Mouse (Mus musculus): ENCODE data around the gene Slc12a7. TPM values are rescaled to one million over a fixed set of nuclear protein-coding genes. Genes with fewer than 3 reads are reported as not detected.
"Not testable (repeated sequence)": the region's sequence is repeated elsewhere in the genome, so short reads cannot be mapped to it uniquely, and the experiment has no call there.

Gene Slc12a7
- polyA plus RNA-seq, 1 experiment from 2014 or later, result 31.3 TPM

- Histone ChIP-seq H3K9me3 (no peaks in the 10 kb centered on the region), H3K27ac (no peak overlapping the region), H3K4me2 (replicated peaks) (no peak overlapping the region), H3K27me3 (replicated peaks) (no peaks in the 10 kb centered on the region), H3K4me1 (no peaks in the 10 kb centered on the region), H3K4me3 (no peak overlapping the region), H3K36me3 (no peaks in the 10 kb centered on the region), H3K9ac (no peak overlapping the region)
- ATAC-seq (ENCODE audit: low FRiP score, low read depth), result no peak
- WGBS, result 87% methylated on average over 9 of the region's 9 CpGs
These were observed 31.6 kb upstream of the Slc12a7 start for GRCm38 (mm10) chr13:73701161-73701883.

- no peak overlapping the region for H3K27ac ChIP-seq
- WGBS, result 85% methylated on average over 4 of the region's 4 CpGs
- H3K27me3 ChIP-seq (replicated peaks), result no peaks in the 10 kb centered on the region
- H3K4me1 ChIP-seq, result no peaks in the 10 kb centered on the region
- H3K9me3 ChIP-seq, result no peaks in the 10 kb centered on the region
- ATAC-seq (ENCODE audit: low FRiP score, low read depth), result no peak
- no peak overlapping the region for H3K4me3 ChIP-seq
- H3K4me2 ChIP-seq (replicated peaks), result no peak overlapping the region
- H3K36me3 ChIP-seq, result no peaks in the 10 kb centered on the region
- no peak overlapping the region for H3K9ac ChIP-seq
These were observed 30.1 kb upstream of the Slc12a7 start for GRCm38 (mm10) chr13:73702776-73703175.

- WGBS, result 87% methylated on average over 4 of the region's 4 CpGs
- H3K9me3 ChIP-seq; H3K27me3 ChIP-seq (replicated peaks); H3K27ac ChIP-seq; H3K4me2 ChIP-seq (replicated peaks); ATAC-seq (ENCODE audit: low FRiP score, low read depth); H3K9ac ChIP-seq; H3K4me1 ChIP-seq; H3K4me3 ChIP-seq; H3K36me3 ChIP-seq: not testable (repeated sequence)
These were observed 29.4 kb upstream of the Slc12a7 start for GRCm38 (mm10) chr13:73703486-73703885.

- H3K4me1 ChIP-seq, result no peaks in the 10 kb centered on the region
- H3K27me3 ChIP-seq (replicated peaks), result no peaks in the 10 kb centered on the region
- H3K4me2 ChIP-seq (replicated peaks), result no peak within 1 kb of the TSS
- no peaks in the 10 kb centered on the region for H3K9me3 ChIP-seq
- no peaks in the 10 kb centered on the region for H3K36me3 ChIP-seq
- H3K27ac ChIP-seq, result no peak within 1 kb of the TSS
- no peak within 1 kb of the TSS for H3K4me3 ChIP-seq
- whole genome bisulfite sequencing, result 85% methylated on average over 7 of the region's 7 CpGs
- no peak within 1 kb of the TSS for H3K9ac ChIP-seq
- no peak for ATAC-seq (ENCODE audit: low FRiP score, low read depth)
These were observed 28.1 kb upstream of the Slc12a7 start, which contains the start of gene Slc6a19 for GRCm38 (mm10) chr13:73704694-73705325. Gene Slc6a19 (minus strand): TSS chr13:73704865.

- no peaks in the 10 kb centered on the region for H3K4me1 ChIP-seq
- no peak overlapping the region for H3K4me3 ChIP-seq
- WGBS, result 65% methylated on average over 6 of the region's 6 CpGs
- ATAC-seq (ENCODE audit: low FRiP score, low read depth), result no peak
- no peak overlapping the region for H3K27ac ChIP-seq
- H3K9ac ChIP-seq, result no peak overlapping the region
- H3K36me3 ChIP-seq, result no peaks in the 10 kb centered on the region
- no peaks in the 10 kb centered on the region for H3K27me3 ChIP-seq (replicated peaks)
- H3K9me3 ChIP-seq, result no peaks in the 10 kb centered on the region
- H3K4me2 ChIP-seq (replicated peaks), result no peak overlapping the region
These were observed 23.4 kb upstream of the Slc12a7 start for GRCm38 (mm10) chr13:73709491-73709890.

- no peak overlapping the region for H3K27ac ChIP-seq
- ATAC-seq (ENCODE audit: low FRiP score, low read depth), result no peak
- 90% methylated on average over 5 of the region's 5 CpGs for WGBS
- no peaks in the 10 kb centered on the region for H3K9me3 ChIP-seq
- no peak overlapping the region for H3K4me2 ChIP-seq (replicated peaks)
- H3K36me3 ChIP-seq, result no peaks in the 10 kb centered on the region
- H3K9ac ChIP-seq, result no peak overlapping the region
- no peak overlapping the region for H3K4me3 ChIP-seq
- H3K27me3 ChIP-seq (replicated peaks), result no peaks in the 10 kb centered on the region
- H3K4me1 ChIP-seq, result no peaks in the 10 kb centered on the region
These were observed 21.7 kb upstream of the Slc12a7 start for GRCm38 (mm10) chr13:73711221-73711620.

- Histone ChIP-seq H3K36me3 (no peaks in the 10 kb centered on the region), H3K4me2 (replicated peaks) (no peak overlapping the region), H3K27me3 (replicated peaks) (no peaks in the 10 kb centered on the region), H3K9ac (no peak overlapping the region), H3K4me1 (no peaks in the 10 kb centered on the region), H3K4me3 (no peak overlapping the region), H3K27ac (no peak overlapping the region), H3K9me3 (no peaks in the 10 kb centered on the region)
- ATAC-seq (ENCODE audit: low FRiP score, low read depth), result no peak
- WGBS, result 88% methylated on average over 5 of the region's 5 CpGs
These were observed 21.1 kb upstream of the Slc12a7 start for GRCm38 (mm10) chr13:73711803-73712202.

GRCm38 (mm10) chr13:73712228-73712627 is 20.7 kb upstream of the Slc12a7 start:
- H3K9me3 ChIP-seq, result no peaks in the 10 kb centered on the region
- no peaks in the 10 kb centered on the region for H3K36me3 ChIP-seq
- H3K9ac ChIP-seq, result no peak overlapping the region
- H3K4me1 ChIP-seq, result no peaks in the 10 kb centered on the region
- no peak overlapping the region for H3K4me2 ChIP-seq (replicated peaks)
- 82% methylated on average over 3 of the region's 3 CpGs for WGBS
- no peak for ATAC-seq (ENCODE audit: low FRiP score, low read depth)
- no peak overlapping the region for H3K27ac ChIP-seq
- H3K4me3 ChIP-seq, result no peak overlapping the region
- no peaks in the 10 kb centered on the region for H3K27me3 ChIP-seq (replicated peaks)

- no peak for ATAC-seq (ENCODE audit: low FRiP score, low read depth)
- no peak overlapping the region for H3K9ac ChIP-seq
- 75% methylated on average over 4 of the region's 4 CpGs for WGBS
These were observed 19.7 kb upstream of the Slc12a7 start for GRCm38 (mm10) chr13:73713204-73713603.

GRCm38 (mm10) chr13:73714020-73714419 is 18.9 kb upstream of the Slc12a7 start:
- H3K9me3 ChIP-seq, result no peaks in the 10 kb centered on the region
- H3K4me1 ChIP-seq, result no peaks in the 10 kb centered on the region

More at GRCm38 (mm10) chr13:73713204-73713603, 19.7 kb upstream of the Slc12a7 start:
- Histone ChIP-seq H3K27me3 (replicated peaks) (no peaks in the 10 kb centered on the region), H3K4me2 (replicated peaks) (no peak overlapping the region), H3K4me3 (no peak overlapping the region), H3K27ac (no peak overlapping the region), H3K36me3 (no peaks in the 10 kb centered on the region), H3K9me3 (no peaks in the 10 kb centered on the region), H3K4me1 (no peaks in the 10 kb centered on the region)

GRCm38 (mm10) chr13:73718225-73718624 is 14.7 kb upstream of the Slc12a7 start:
- Histone ChIP-seq H3K4me1 (no peaks in the 10 kb centered on the region), H3K9me3 (no peaks in the 10 kb centered on the region), H3K4me3 (no peak overlapping the region), H3K4me2 (replicated peaks) (no peak overlapping the region), H3K36me3 (no peaks in the 10 kb centered on the region), H3K27ac (no peak overlapping the region), H3K27me3 (replicated peaks) (no peaks in the 10 kb centered on the region), H3K9ac (no peak overlapping the region)
- 5% methylated on average over 2 of the region's 2 CpGs for WGBS
- no peak for ATAC-seq (ENCODE audit: low FRiP score, low read depth)

More at GRCm38 (mm10) chr13:73714020-73714419, 18.9 kb upstream of the Slc12a7 start:
- Histone ChIP-seq H3K4me3 (no peak overlapping the region), H3K27ac (no peak overlapping the region), H3K36me3 (no peaks in the 10 kb centered on the region), H3K27me3 (replicated peaks) (no peaks in the 10 kb centered on the region), H3K4me2 (replicated peaks) (no peak overlapping the region), H3K9ac (no peak overlapping the region)
- ATAC-seq (ENCODE audit: low FRiP score, low read depth), result no peak
- WGBS, result 68% methylated on average over 2 of the region's 2 CpGs

GRCm38 (mm10) chr13:73720241-73720640 is 12.7 kb upstream of the Slc12a7 start:
- Histone ChIP-seq H3K9ac (no peak overlapping the region), H3K4me3 (no peak overlapping the region), H3K36me3 (no peaks in the 10 kb centered on the region), H3K27me3 (replicated peaks) (no peaks in the 10 kb centered on the region), H3K27ac (no peak overlapping the region), H3K4me1 (no peaks in the 10 kb centered on the region), H3K4me2 (replicated peaks) (no peak overlapping the region), H3K9me3 (no peaks in the 10 kb centered on the region)
- ATAC-seq (ENCODE audit: low FRiP score, low read depth), result no peak
- WGBS, result 83% methylated on average over 4 of the region's 4 CpGs
